Mouse (Mus musculus): ENCODE measurements at regions not wholly inside any gene's neighbourhood (a gene's known extent, or its start where the extent isn't known, plus 50 kb on each side); places are given as distances from the start of the nearest gene placed in this dataset.

DNA sequence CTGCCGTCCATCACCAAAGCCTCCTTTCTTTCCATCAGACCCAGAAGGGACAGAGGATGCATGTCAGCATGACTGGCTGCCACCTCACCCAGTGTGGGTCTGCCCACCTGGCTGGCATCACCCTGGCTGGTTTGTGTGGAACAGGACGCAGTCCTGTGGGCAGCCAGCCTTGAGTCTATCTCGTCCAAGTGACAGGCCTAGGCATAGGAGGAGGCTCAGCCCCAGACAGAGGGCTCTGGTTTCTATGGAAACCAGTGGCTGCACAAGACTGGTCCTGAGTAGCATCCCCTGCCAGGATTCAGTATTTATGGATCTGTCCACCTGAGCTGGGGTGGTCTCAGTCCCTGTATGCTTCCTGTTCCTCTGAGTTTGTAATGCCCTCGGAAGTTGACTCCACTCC is 344.4 kb downstream of the Ptpru start:
- DNase-seq: no peak

DNA sequence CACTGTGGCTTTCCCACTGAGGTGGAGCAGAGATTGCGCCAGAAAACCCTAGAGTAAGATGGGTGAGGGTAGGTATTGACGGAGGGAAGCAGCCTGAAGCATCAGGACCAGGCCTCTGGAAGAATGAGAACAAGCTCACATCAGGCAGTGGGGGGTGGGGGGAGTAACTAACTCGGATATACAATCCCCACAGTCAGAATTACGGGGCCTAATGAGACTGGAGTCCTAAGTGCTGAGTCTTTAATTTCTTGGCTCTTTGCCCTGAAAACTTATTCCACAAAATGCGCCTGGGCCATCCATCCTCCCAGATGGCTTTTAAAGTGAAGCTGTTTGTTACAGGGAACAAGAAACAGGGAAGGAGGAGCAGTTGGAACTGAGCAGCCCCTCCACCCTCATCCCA is 341.2 kb downstream of the Ptpru start:
- no peak for DNase-seq

DNA sequence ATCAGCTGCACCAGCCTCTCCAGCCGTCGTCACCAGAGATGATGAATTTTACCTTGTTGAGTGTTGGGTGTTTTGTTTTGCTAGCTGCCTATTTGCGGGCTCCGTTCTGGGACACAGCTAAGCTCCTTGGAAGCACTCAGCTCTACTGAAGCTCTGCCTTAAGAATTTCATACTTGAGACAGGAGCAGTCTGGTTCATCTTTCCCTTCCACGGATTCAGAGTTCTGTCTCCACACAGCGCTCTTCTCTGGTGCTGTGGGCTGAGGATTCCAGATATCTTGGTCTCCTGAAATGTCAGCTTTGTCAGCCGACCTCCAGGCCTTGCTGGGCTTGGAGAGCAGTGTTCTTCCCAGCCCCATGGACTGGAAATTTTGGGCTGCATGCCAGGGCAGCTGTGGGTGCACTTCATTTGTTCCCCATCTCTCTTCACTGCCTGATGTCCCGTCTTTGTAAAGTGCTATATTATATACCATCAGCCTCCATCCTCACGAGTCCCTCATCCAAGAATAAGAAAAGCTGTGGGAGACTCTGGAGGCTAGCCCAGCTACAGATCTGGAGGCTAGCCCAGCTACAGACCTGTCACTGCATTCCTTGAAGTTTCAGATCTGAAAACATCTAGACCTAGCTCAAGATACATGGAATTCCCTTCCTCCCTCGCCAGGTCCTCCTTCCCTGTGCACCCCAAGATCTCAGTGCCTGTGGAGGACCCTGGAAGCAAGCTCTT is 337.0 kb downstream of the Ptpru start:
- no peak for DNase-seq

DNA sequence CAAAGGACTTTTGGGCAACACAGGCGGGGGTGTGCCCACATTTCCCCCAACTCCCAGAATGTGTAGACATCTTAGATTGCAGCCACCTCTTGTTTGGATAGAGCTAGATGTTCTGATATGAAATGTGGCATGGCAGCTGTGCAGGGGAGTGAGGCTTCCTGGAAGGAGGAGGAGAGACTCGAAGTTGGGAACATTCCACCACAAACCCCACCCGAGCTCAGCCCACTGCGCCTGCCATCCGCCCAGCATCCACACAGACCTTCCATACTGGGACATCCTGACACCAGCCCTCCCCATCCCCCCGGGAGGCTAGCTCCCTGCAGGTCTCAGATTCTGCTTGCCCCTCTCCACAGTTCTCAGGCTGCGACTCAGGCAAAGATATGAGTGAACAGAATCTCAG is 329.9 kb downstream of the Ptpru start:
- DNase-seq: no peak

DNA sequence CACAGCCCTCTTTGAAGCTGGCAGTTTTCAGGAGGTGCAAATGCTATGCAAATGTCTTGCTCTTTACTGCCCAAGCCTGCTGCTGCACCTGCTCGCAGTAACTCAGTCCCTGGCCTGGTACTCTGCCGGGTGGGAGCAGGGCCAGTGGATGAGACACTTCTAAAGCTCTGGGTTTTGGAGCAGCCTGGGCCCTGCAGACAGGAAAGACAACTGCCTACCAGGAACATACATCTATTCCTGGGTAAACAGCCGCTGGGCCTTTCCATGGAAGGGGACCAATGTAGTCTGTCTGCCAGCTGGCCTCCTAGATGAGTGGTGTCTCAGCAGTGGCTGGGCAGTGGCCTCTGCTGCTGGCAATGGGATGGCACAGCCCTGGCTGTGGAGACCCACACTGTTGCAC is 326.5 kb downstream of the Ptpru start:
- DNase-seq: no peak

DNA sequence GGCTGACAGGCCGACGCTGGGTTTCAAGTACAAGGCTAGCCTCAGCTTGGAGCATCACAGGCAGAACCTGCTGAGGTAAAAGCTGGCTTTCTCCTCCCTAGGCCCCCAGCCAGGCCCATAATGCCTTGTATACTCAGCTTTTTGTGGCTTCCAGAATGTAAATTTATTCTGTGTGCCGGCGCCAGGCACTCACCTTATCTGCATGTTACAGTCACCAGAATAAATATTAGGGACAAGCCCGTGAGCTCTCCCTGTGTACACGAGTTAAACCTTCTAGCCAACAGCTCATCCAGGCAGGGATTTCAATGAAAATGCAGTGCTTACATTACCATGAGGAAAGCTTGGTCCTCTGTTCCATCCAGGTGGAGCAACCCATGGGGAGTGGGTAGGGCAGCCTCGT is 325.3 kb downstream of the Ptpru start:
- no peak for DNase-seq

DNA sequence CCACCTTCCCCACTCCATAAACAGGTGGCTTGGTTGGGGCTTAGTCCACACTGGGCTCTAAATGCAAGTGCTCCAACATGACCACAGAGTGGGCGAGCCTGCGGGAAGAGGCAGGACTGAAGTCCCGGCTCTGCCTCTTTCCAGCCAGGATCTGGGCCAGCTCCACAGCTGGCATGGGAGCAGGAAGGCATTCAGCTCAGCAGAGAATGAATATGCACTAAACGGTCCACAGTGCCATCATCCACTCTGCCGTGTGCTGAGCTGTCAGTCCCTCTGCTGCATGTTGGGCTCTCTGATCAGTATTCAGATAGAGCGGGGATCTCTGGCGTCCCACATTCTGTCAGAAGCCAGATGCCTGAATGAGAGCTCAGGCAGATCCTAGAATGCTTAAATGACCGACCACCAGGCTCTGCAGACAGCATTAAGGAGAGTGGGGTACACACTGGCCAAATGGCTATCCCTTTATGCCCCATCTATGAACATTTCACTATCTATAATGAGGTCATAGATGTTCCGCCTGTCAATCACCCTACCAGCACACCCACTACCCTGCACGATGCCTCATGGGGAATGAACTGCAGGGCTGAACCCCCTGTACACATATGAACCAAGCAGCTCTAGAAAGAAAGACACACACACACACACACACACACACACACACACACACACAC is 317.3 kb downstream of the Ptpru start:
- no peak for DNase-seq

DNA sequence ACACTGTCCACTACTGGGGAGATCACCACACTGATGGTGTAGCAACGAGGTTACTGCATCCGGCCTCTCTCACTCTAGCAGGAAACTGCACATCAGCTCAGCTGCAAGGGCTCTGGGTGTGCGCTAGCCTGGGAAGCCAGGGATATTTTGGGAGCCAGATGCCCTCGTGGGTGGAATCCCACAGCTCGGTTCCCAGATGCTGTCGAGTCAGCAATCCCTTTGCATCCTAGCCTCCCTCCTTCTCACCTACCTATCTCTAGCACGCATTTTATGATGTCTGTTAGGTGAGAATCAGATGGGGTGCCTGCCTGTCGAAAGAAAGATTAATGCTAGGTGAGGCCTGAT is 316.8 kb downstream of the Ptpru start:
- no peak for DNase-seq

DNA sequence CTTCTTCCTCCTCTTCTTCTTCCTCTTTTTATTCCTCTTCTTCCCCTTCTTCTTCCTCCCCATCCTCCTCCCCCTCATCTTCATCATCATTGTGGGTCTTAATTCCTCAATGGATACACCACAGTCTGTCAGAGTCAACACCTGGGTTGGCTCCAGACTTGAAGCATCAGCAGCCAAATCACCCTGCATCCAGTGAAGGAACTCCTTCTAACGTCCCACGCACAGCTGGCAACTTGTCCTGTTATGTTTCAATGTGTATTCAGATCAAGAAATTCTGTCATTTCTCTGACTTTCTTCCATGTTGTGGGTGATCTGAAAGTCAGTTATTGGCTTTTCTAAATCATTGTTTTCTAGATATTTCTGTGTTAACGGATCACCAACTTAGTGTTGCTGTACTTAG is 312.9 kb downstream of the Ptpru start:
- DNase-seq: no peak

DNA sequence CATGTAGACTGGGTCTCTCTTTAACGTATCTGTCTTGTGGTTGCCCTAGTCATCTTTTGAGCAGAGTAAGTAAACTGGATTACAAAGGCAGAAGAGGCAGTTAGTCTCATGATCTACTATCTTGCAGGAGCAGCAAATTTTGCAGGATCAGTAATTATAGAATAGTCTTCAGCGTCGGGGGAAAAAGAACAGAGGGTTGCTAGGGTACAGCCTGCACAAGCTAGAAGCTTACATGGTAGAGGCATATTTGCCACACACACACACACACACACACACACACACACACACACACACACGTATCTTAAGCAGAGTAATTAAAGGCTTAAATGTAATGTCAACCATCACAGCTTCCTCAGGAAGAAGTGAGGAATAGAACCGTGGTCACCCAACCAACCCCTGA is 307.6 kb downstream of the Ptpru start:
- no peak for DNase-seq

DNA sequence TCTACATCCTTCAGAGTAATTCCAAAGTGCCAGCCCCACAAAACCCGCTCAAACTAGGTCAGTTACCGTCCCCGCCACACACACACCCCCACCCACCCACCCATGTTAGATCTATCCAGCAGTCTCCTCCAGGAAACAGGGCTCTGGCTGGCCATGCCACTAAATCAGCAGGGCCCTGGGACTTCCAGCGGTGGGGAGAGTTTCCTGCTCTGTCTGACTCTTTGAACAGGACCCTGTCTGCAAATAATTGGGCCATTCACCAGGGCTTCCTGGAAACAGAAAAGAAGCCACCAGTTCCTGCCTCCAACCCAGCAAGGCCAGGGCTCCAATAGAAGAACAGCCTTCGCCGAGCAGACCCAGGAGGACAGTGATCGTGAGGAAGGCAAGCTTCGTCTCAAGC is 307.1 kb downstream of the Ptpru start:
- DNase-seq: peak; percentile 22 to 25

DNA sequence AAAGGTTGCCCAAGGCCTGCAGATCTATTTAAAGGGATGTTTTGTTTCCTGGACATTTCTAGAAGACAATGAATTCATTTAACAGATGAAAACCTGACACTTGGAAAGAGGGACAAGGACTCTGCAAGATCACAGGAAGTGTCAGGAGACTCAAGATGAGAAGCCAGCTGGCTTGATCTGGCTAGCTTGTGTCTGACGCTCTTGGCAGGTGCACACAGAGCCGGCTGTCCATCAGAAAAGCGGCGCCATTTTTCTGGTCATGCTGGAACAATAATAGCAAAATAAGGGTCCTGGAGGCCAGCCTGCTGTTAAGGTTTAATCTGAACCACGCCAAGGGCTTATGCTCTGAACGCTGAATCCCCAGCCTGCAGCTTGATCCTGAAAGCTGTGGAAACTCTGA is 303.3 kb downstream of the Ptpru start:
- DNase-seq: no peak

DNA sequence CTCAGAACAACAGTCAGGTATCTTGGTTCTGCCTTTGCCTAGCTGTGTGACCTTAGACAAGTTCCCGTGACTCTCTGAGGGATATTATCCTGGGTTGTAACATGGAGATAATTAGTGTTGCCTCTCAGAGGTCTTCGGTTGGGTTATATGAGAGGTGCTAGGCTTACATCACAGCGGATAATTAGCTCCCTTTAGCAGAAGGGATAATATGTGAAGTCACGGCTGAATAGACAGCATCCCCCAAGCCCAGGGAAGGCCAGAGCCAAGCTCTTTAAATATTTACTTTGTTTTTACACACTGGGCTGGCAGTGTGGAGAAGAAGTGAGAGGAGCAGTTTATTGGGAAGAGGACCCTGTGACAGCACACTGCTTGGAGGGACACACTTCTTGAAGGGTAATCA is 299.9 kb downstream of the Ptpru start:
- DNase-seq: no peak

DNA sequence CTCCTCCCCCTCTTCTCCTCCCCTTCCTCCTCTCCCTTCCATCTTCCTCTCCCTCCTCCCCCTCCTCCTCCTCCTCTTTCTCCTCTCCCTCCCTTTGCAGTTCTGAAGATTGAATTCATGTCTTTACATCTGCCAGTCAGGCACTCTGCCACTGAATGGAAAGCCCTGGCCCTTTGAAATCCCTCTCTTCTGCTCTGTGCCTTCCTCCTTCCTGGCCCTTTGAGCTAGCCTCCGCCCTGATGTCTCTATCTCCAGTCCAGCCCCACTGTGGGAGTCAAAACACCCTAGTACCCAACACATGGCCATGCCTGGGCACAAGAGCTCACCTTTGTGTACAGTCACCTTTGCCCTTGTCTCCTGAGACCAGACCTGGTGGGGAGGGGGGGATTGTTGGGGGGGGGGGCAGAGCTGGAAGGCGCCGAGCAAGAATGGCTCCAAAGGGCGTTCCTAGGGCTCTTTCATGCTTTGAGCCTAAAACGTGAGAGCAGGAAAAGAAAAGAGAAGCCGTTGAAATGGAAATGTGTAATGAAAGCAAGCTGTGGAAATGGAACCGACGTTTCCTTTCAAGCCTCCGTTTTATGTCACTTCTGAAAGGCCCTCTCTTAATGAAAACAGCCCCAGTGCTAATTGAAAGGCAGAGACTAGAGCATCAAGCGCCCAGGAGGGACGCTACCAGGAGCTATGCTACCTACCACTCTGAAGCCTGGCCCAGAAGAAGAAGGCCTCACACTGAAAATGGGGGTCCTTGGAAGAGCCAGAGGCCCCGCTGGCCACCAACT is 291.5 kb downstream of the Ptpru start:
- DNase-seq: no peak

DNA sequence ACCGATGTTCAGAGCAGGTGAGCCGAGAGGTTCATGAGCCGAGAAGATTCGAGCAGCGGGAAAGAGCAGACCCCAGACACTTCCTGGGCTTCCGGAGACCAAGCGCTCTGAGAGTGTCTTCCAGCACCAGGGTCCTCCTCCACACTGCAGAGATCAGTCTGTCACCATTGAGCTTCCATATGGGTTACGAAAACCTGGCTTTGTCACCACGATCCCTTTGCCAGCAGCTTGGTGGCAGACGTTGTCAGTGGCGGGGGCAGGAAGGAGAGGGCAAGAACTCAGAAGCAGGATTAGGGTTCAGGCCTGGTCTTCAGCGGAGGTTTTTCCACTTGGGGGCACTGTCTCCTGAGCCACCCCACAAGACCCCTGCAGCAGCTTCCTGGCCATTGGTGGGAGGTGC is 288.5 kb downstream of the Ptpru start:
- no peak for DNase-seq

DNA sequence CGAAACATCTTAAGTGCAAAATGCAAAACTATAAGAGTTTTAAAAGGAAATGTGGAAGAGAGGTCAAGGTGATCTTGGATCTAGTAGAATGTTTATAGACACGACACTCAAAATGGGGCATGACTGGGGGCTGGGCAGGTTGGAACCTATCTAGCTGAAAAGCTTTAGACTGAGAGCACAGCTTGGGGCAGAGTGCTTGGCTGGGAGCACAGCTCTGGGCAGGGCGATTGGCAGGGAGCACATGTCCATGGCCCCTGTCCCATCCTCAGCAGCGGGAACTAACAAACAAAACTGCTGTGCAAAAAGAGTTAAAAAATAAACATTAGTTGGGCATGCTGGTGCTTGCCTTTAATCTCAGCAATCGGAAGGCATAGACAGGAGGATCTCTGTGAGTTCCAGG is 279.6 kb downstream of the Ptpru start:
- no peak for DNase-seq

DNA sequence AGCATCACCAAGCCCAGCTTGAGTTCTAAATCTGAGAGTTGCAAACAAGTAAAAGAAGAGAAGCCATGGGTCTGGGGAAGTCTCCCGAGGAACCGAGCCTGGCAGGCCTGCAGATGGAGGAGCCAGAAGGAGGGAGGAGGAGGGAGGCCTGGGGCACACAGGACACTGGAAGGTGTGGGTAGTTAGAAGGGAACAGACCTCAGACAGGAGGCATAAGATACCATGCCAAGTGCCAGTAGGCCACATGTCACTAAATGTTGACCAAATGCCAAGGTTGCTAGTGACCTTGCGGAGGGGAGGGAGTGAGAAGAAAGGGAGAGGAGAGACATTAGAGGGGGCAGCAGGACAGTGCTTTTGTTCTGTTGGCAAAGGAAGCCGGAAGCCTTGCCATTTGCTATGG is 274.2 kb downstream of the Ptpru start:
- DNase-seq: peak; percentile 19

DNA sequence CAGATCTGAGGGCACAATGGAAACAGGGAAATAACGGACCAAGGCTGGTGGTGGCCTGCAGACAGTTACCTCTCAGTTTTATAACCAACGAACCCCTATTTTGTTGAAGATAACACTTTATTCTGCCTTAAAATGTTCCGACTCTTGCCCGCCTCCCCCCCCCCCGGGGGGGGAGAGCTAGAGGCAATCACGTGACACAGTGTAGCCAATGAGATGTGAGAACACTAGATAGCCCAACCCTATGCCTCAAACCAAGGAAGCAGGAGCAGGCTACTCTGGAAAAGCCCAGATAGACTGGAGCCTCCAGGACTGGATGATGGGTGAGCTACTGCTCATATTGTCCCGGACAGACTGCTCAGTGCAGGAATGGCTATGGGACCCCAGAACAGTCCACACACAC is 272.9 kb downstream of the Ptpru start:
- no peak for DNase-seq

DNA sequence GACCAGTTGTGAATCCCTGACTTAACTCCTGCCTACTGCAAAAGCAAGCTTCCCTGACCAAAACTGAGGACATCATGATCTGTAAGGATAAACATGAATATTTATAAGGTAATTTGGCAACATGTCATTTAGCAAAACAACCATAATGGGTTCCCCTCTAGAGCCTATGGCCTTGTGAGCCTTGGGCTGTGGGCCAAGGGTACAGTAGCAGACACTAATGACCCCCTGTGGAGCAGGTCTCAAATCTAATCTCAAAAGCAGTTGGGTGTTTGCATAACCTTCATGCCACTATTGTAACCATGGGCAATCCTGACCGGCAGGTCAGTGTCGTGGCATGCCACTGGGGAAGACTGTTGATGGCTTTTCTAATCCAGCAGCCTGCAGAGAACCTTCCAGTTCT is 270.8 kb downstream of the Ptpru start:
- no peak for DNase-seq

DNA sequence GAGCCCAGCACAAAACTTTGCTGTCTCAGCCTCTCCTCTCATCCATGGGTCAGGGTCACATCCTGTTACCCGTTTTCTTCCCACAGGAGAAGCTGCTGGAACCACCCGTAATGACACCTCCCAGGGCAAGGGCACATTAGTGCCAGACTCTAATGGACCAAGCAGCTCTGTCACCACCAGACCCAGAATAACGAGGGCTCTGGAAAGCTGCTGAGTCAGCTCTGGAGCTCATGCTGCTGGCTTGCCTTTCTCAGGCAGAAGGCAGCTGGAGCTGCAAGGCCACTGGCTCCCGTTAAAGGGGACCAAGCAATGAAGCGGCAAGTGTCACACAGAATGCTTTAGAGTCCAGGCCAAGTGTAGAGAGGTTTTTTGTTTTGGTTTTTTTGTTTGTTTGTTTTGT is 268.9 kb downstream of the Ptpru start:
- DNase-seq: peak; percentile 16 to 23

DNA sequence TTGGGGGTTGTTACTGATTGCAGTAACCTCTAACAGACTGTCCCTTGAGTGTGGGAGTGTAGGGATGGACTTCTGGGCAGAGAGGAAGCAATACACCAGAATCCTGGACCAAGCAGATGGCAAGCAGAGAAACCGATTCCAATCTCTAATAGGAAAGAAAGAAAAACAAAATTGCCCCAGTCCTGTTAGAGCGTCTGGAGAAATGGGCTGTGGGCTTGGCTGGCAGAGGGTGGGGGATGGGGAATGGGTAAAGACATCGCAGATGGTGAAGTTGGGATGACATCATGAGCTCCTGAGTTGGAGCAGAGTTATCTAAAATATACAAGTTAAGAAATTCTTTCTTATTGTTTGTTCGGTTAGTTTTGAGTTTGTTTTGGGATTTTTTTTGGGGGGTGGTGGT is 260.5 kb downstream of the Ptpru start:
- DNase-seq: no peak

DNA sequence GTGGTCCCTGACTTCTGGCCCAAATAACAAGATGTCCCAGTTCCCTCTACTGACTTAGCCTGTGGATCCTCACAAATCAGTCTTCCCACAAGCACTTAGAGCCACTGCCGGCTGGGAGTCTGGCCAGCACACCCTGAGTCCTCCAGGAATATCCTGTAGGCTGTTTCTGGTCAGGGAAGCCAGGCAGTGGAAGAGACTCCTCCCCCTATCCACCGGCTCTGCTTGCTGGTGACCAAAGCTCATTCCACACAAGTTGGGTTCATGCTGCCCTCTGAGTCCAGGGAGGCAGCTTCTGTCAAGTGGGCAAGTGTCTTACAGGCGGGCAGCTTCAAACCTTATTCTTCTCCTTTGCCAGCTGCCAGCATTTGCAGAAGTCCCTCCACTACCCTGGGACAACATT is 252.1 kb downstream of the Ptpru start:
- DNase-seq: no peak

DNA sequence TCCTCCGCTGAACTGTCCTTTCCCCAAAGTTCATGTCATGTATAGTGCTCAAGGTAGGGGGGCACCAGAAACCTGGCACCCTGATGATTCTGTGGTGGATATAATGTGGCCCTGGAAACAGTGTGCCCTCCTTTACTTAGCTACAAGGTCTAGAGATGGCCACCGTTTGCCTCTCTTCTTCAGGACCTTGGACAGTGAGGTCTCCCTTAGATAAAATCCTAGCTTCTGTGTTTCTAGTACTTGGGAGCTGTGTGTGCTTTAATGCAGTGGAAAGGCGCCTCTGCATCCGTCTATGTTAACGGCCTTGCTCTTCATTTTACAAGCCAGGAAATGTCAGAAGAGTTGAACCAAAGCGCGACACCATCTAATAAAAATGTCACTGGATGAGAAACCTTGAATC is 250.6 kb downstream of the Ptpru start:
- no peak for DNase-seq

DNA sequence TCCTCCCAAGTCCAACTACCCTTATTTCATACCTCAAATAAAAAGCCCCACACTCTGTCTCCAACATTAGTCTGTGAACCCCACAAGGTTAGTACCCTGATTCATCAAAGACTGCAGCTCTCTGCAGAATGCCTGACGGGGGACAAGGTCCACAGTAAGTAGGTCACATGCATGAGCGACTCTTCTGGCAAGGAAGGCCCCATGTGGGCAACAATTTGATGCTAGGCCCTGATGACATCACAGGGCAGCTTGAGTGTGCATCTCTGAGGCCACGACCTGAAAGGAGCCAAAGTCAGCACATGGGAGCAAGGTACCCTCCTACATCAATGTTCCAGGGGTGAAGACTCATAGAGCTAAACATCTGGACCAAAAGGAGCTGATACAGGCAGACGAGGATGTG is 248.0 kb downstream of the Ptpru start:
- DNase-seq: no peak

Measured in adrenal gland, postnatal 36 days (tissue).